Mouse (Mus musculus) adrenal gland, adult 18-20 months (tissue): ENCODE results near the gene Tspan32. TPM values are rescaled to one million over a fixed set of nuclear protein-coding genes. Genes with fewer than 3 reads are reported as not detected.
A peak's percentile ranks its signal among the peaks of the same experiment; 100 is the strongest.

Experiments used
- DNase-seq, 2 experiments: peaks; one replicate each; pipeline ENCODE4 v3.0.0; 2021 to 2022; ENCODE audit warnings: low spot score in 2 of 2
- total RNA-seq, 2 experiments: library from RNA; stranded (reverse); gene quantifications; 1 replicate in 1 of 2; 2 replicates in 1 of 2; pipeline ENCODE4 v1.2.3; 2021

Tspan32 gene
- total RNA-seq, 2 experiments from 2014 or later = 0.50 to 1.2 TPM

DNA sequence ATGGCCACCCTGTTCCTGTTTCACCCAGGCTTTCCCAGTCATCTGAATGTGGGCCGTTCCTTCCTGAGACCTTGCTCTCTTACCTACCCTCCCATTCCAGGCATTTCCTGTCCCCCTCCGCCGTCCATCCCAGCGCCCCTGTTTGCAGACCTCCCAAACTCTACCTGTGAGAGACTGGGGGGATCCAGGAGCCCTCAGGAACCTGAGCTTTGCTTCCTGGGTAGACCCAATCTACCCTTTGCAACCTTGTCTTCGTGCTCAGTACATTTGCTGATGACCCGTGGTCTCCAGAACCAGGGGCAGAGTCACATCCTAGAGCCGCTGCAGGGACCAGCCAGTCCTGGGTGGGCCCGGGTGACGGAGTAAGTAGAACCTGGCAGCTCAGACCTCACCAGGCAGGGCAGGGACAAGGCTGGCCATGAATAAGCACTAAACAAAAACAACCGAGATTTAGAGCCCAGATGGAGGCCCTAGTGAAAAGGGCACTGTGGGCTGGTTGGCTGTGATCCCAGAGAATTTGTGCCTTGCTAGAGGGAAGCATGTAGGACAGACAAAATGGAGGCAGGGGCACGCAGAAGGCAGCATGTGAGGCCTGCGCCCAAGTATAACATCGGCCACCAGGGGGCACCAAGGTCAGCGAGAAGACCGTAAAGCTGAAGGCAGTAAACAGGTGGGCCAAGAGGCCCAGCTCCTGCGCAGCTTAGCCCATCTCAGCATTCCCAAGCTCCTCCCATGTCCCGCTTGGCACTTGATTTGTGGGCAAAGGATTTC is 2.9 kb downstream of the Tspan32 start:
- peak; percentile 94 to 95 for DNase-seq

DNA sequence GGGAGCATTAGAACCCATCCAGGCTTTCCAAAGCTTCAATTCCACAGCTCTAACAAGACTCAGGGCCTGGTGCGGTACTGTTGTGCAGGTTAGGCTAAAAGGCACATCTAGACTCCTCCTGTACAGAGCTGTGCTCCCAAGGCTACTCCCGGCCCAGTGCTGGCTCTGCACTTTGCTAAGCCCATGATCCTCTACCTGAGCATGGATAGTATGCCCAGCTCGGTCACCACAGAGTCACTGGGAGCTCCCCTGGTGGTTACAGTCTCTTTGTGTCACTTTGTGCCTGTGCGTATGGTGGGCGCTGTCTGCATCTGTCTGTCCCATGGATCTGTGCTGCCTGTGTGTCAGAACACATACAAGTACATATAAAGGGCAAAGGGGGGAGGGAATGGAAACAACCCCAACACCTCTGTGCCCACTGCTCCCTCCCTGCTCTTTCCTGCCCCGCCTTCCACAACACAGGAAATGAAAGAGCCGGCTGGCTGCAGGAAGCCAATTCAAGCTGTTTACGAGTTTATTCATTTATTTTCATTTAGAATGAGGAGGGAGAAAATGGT is 3.6 kb downstream of the Tspan32 start:
- no peak for DNase-seq

DNA sequence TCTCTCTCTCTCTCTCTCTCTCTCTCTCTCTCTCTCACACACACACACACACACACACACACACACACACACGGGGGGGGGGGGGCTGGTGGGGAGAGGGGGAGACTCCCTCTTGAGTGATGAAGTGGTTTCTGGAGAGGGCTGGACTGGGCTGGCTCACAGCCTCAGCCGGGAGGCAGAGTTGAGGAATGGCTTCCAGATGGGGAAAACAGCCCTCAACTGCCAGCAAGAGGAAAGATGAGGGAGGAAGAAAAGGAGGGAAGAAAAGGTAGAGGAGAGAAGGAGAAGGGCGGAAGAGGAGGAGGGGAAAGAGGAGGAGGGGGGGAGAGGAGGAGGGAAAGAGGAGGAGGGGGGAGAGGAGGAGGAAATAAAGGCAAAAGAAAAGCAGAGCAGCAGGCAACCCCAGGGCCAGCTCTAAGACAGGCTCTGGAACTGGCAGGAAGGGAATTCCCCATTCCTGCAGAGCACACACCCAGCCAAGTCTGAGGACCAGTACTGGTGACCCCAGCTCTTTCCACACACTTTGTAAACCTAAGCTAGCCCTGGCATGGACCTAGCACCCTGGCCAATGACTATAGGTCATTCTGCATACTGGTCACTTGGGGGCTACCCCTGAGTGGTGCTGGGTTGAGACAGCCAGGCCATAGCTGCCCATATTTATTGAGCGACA is 4.3 kb downstream of the Tspan32 start:
- DNase-seq = no peak

DNA sequence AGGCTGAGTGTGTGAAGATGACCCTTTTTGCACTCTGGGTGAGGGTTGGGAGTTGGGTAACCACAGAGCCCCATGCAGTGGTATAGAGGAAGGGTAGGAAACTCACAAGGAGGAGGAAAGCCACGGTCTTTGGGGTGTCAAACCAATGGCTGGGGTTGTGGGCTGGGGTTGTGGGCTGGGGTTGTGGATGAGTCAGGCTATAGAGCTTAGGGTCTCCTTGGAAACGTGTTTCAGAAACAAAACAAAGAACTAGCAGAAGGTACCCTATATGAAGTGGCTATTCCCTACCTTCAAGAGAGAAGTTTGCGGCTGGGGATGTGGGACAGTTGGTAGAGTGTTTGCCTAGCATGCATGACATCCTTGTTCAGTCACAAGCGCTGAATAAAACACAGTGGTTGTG is 5.2 kb downstream of the Tspan32 start:
- DNase-seq = no peak

DNA sequence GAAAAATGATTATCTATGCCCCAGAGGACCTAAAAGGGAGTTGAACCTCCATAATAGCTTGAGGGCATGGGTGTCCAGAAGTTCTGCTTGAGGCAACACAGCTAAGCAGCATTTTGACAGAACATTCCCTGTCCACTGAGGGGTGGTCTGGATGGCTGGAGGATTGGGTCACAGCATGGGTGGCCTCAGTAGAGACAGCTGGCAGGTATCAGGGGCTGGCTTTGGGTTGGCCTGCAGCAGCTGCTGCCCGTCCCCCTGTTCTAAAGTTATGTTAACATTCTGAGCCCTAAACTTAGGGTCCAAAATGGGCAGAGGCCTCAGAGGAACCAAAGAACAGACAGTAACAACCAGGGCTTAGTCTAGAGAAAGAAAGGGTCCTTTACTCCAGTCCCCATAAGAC is 6.4 kb downstream of the Tspan32 start:
- no peak for DNase-seq

DNA sequence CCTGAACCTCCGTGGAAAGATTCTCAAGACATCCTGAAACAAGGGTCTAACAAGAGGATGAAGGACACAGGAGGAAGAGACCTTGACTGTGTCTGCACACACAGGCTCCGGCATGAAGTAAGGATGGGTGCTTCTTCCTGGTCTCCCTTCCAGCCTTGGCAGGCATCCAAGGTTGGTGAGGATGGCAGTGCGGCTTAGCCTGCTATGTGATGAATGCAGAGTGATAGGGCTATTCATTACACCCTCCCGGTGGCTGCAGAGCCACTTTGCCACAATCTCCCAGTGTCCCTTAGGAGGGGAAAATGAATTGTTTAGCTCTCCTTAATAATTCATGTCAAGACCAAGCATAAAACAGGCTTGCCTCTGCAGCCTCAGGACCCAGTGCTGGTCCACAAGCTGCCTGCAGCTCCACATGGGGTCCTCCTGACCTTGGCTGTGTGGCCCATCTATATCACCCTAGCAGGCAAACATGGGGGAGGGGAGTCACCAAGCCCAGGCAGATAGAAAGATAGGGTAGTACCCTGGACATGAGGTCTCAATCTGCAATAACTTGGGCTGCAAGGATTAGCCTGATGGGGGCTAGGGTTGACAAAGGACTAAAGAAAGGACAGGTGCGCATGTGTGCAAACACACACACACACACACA is 7.5 kb downstream of the Tspan32 start:
- peak in 1 of 2 experiments; percentile 32 for DNase-seq

DNA sequence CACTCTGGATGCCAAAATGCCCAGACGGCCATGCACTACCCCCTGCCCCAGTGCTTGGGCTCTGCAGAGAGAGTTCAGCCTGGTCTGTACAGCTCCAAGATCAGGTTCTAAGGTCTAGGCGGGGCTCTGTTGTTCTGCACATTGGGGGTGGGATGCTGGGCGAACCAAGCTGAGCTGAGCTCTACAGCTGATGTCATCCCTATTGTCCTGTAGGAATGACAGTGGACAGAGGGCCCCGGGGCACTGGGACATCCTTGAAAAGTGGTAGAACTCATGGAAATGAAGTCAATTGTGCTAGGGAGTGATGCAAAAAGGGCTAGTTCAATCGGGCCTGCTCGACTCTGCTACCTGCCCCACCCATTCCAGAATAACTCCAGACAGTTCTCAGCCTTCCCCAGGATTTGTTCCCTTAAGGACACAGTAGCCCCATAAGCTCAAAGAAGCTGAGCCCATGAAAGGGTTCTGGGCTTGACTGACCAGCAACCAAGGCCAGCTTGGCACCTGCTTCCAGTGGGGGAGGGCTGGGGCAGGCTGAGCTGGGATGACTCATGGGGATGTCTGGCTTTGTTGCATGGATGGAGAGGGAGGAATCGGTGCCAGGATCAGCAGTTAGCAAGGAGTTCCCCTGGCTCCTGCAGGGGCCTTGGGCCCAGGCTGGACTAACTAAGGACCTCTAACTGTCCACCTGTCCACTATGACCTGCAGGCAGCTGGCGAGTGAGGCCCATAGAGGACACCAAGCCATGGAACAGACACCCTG is 8.8 kb downstream of the Tspan32 start:
- peak; percentile 64 to 72 for DNase-seq

DNA sequence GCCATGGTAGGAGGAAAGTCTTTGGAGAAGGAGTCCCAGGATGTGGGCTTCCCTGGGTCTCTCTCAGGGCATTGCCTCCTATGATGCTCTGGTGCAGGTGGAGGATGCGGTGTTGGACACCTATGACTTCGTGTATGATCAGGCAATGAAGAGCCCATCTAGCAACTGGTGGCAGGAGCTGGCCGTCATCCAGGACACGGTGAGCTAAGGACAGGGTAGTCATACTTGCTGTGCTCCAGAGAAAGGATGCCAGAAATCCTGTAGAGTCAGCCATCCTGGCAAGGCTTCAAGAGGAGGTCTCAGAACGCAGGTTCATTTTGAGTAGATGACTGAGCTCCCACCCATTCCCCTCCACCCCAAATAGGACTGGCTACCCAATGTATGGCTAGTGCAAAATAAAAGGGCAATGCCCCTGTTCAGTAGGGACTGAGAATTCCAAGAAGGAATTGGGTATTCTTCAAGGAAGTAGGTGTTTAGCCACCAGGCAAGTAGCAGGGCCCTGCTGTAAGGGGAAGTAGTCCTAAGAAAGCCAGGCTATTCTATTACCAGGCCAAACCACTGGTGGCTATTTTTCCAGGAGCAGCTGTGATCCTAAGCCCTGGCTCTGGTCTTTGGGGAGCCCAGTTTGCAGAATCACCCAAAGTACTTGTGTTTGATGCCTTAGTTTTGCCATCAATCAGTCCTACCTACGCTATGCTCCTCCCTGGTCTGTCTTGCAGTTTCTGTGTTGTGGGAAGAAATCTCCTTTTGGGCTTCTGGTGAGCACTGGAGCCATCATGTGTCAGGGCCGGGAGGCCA is 10.2 kb downstream of the Tspan32 start:
- peak; percentile 41 to 57 for DNase-seq

DNA sequence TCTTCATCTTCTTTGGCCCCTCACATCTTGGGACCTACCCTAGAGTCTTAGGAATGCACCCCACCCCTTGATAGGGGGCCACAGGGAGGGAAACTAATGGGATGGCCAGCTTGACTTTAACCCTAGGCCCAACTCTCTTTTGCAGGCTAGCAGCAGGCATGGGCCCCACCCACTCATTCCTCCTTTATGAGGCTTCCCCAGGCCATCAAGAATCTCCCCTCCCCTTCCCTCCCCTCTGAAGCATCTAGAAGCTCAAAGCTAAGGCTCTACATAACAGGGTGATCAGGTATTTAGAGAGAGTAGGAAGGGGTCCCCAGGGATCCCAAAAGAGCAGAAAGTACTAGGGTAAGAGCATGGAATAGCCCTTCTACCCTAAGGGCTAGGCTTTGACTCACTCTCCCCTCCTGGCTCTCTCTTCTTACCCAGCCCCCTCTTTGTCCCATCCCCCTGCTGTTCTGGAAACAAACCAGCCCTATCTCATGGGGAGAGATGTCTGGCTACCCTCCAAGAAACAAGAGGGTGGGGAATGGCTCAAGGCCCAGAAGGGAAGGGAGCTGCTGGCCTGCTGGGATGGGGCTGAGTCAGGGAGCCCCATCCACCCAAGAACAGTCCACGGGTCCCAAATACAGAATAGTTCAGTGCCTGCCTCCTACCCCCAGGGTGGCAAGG is 11.0 kb downstream of the Tspan32 start:
- peak; percentile 25 to 55 for DNase-seq

DNA sequence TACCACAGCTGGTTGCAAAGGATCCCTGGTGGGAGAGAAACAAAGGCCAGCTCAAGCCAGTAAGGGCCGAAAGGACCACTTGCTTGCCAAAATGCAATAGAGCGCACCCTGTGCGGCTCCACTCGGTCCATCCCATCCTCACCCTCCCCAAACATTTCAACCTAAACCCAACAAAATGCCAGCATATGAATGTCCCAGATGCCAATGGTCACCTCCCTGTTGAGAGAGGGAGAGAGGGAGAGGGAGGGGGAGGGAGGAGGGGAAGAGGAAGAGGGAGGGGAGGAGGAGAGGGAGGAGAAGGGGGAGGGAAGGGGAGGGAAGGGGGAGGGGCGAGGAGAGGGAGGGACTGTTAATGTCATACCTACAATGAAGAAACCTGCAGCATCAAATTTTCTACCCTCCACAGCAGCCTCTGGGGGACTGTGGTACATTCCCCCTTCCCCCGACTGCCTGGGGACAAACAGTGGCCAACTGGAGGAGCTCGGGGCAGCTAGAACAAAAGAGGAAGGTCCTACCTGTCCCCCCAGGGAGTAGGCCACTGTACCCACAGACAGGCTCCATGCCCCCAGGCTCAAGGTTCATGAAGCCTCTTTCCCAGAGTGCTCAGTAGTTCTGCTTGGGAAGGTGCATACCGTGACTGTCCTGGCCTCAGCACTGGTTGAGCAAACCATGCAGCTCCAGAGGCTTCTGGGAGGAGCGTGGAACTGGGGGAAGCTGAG is 11.7 kb downstream of the Tspan32 start:
- DNase-seq = no peak

DNA sequence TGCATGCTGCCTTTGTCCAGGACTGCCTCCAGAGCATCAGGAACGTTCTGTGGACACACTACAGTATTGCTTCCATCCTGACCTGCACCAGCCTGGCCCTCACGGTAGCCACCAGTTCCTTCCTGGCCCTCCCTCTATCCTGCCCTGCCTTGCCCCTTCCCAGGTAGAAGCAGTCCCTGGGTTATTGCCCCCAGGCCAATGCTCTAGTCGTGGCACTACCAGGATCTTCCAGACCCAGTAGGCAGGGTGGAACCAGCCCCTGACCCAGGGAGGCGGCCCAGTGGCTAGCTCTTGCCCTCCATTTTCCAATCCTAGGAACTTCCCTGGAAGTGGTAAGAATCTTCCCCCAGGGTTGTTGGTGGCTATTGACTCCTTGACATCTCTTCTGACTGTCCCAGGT is 12.3 kb downstream of the Tspan32 start:
- no peak for DNase-seq

DNA sequence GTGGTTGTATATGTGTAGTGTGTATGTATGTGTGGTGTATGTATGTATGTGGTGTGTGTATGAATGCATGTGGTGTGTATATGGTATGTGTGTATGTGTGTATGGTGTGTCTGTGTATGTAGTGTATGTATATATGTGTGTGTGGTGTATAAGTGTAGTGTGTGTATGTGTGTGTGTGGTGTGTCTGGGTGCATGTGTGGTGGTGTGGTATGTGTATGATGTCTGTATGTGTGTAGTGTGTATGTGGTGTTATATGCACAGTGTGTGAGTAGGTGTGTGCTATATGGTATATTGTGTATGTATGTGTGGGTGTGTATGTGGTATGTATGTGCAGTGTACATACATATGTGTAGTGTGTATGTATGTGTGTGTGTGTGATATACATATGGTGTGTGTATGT is 15.2 kb downstream of the Tspan32 start:
- no peak for DNase-seq

DNA sequence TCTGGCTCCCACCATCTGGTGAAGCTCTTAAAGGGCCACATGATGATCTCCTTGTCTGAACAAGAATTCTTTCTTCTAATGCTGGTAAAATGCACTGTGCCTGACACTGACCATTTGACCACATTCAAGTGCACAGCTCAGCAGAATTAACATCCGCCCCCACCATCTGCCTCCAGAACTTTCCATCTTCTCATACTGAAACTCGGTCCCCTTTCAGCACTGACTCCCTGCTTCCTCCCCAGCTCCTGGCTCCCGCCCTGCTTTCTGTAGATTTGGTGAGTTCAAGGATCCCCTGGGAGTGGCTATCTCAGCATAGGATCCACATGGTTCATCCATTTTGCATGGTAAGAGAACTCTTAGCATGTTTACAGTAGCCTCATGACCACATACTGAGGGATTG is 15.9 kb downstream of the Tspan32 start:
- no peak for DNase-seq

DNA sequence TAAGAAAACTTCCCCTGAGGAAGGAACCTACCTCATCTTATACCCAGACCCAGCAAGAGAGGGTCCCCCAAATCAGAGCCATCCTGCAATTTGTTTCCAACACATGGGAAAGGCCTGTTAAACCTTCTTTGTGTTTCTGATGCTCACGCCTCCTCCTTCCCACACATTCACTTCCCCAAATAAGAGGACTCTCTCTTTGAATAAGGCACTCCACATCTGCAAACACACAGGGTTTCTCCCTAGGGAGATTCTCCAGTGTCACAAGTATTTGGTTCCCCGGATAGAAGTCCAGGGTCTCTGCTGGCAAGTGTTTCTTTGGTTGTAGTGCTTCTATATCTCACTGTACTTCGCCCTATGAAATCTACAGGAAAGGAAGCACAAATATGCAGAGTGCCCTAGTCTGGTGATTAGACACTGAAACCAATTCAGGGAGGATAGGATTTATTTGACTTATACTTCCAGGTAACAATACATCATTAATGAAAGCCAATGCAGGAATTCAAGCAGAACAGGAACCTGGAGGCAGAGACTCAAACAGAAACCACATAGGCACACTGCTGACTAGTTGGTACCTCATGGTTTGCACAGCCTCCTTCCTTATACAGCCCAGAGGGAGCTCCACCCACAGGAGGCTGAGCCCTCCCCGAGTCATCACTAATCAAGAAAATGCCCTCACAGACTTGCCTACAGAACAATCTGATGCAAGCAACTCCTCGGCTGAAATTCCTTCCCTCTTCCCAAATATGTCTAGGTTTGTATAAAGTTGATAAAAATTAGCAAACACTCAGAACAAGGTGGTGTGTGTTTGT is 16.7 kb downstream of the Tspan32 start:
- no peak for DNase-seq

DNA sequence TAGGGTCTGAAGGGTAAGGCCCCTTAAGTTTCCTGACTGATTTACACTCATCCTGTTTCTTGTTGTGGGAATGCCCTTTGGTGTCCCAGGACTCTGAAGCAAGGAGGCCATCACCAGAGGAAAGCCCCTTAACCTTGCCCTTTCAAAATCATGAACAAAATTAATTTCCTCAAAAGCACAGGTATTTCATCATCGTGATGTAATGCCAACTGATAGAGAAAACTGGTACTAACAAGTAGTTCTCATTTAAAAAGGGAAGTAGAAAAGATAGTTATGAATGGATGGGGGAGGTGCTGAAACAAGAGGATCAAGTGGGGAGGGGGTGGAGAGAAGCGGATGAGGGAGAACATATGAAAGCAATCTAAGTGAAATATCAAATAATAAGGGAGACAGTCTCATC is 18.7 kb downstream of the Tspan32 start:
- no peak for DNase-seq

DNA sequence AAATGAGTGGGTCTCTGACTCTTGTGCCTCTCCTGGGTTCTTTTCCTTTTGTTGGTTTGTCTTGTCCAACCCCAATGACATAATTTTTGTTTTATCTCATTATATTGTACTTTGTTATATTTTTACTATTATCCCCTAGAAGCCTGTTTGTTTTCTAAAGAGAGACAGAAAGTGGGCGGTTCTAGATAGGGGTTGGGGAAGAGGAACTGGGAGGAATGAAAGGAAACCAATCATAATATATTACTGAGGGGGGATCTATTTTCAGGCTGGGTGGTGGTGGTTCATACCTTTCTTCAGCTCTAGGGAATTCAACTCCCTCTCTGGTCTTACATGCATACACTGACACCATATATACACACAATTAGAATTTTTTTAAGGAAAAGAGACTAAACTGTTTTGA is 19.4 kb downstream of the Tspan32 start:
- DNase-seq = no peak

DNA sequence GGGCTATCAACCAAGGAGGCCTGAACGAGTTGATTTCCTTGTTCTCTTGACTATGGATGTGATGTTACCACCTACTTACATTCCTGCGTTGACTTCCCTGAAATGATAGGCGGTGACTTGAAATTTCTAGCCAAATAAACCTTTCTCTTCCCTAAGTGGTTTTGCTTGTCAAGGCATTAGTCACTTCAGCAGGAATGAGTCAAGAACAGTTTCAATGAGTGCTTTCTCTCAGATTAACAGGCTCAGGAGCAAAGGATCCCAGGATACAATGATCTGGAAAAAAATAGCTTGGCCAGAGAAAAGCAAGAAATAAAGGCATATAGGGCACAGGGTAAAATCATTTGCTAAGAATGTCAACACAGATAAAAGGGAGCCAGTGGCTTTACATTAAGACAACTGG is 20.6 kb downstream of the Tspan32 start:
- no peak for DNase-seq

DNA sequence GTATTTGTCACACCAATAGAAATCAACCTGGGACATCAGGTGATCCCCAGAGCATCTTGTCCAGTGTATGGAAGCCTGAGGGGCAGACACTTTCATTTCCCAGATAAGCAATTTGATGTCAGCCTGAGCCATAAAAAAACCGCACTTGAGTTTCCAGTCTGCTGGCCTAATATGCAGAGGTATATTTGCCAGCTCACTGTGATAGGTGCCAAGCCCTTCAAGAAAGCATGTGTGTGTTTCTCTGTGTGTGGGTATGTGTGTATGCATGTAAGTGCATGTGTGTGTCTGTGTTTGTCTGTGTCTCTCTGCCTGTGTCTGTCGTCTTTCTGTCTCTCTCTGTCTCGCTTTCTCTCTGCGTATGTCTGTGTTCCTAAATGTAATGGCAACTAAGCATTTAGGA is 22.4 kb downstream of the Tspan32 start:
- DNase-seq = no peak
